Mouse (Mus musculus) liver, adult 2 months (tissue): ENCODE data around the gene Dpysl5. TPM values are rescaled to one million over a fixed set of nuclear protein-coding genes. Genes with fewer than 3 reads are reported as not detected.

Experiments
- DNase-seq: peaks from one replicate; pipeline ENCODE4 v3.0.0-alpha.2; 2011; ENCODE audit warnings: low read depth, low spot score; ENCODE audit errors: extremely low read depth
- H3K27ac ChIP-seq: fragments of 200-500 bp; replicated peaks from 2 replicates; pipeline ENCODE4 v1.5.1; 2012; ENCODE audit warnings: low read depth, mild to moderate bottlenecking, control low read depth, inconsistent platforms, low read length; ENCODE audit not compliant: insufficient read depth
- H3K27me3 ChIP-seq: fragments of 200-500 bp; 2 replicates; pipeline ENCODE4 v1.6.1; 2012; ENCODE audit warnings: mild to moderate bottlenecking, moderate library complexity, low read length, inconsistent platforms; ENCODE audit not compliant: control insufficient read depth, insufficient read depth
- H3K36me3 ChIP-seq: fragments of 200-500 bp; 2 replicates; pipeline ENCODE4 v1.6.1; 2012; ENCODE audit warnings: low read length, inconsistent platforms; ENCODE audit not compliant: control insufficient read depth, insufficient read depth
- H3K4me1 ChIP-seq: fragments of 200-500 bp; 2 replicates; pipeline ENCODE4 v1.6.1; 2011; ENCODE audit warnings: low read length; ENCODE audit not compliant: control insufficient read depth, insufficient read depth
- H3K4me3 ChIP-seq: fragments of 200-500 bp; 2 replicates; pipeline ENCODE4 v1.5.1; 2011; ENCODE audit warnings: low read depth, mild to moderate bottlenecking, control low read depth, low read length, moderate library complexity; ENCODE audit not compliant: insufficient read depth
- H3K79me2 ChIP-seq: fragments of 200-500 bp; 2 replicates; pipeline ENCODE4 v1.6.1; 2012; ENCODE audit warnings: inconsistent platforms, mild to moderate bottlenecking, low read length, moderate library complexity; ENCODE audit not compliant: control insufficient read depth, insufficient read depth
- H3K9ac ChIP-seq: fragments of 200-500 bp; 2 replicates; pipeline ENCODE4 v1.6.1; 2012; ENCODE audit warnings: low read depth, mild to moderate bottlenecking, control low read depth, inconsistent platforms, low read length
- CTCF ChIP-seq: fragments of 200-500 bp; IDR thresholded peaks from 2 replicates; pipeline ENCODE4 v1.5.1; 2011; ENCODE audit warnings: low read depth, low read length, control low read depth
- POLR2A ChIP-seq: fragments of 200-500 bp; IDR thresholded peaks from 2 replicates; pipeline ENCODE4 v1.6.1; 2011; ENCODE audit warnings: low read length, control low read depth; ENCODE audit not compliant: insufficient read depth; ENCODE audit errors: extremely low read depth
- WGBS: fragments of 180-500 bp; shearing (Covaris S2); methylation state at CpG from one replicate; pipeline ENCODE4 v1.1.7; 2018; 5-methylcytosine and 5-hydroxymethylcytosine counted together
- polyA plus RNA-seq: library from polyadenylated mRNA; depleted of rRNA; stranded (reverse); fragments of >200 nt; gene quantifications from 2 replicates; pipeline ENCODE4 v1.2.3, GENCODE M21; 2012; rRNA removed
- total RNA-seq: library from RNA; depleted of rRNA; stranded (reverse); fragments of >200 nt; gene quantifications from 2 replicates; pipeline ENCODE4 v1.2.3, GENCODE M21; 2014; rRNA removed

Dpysl5 gene
- total RNA-seq = not detected in 2 replicates
- polyA plus RNA-seq = 0.06 TPM in 2 replicates

DNA sequence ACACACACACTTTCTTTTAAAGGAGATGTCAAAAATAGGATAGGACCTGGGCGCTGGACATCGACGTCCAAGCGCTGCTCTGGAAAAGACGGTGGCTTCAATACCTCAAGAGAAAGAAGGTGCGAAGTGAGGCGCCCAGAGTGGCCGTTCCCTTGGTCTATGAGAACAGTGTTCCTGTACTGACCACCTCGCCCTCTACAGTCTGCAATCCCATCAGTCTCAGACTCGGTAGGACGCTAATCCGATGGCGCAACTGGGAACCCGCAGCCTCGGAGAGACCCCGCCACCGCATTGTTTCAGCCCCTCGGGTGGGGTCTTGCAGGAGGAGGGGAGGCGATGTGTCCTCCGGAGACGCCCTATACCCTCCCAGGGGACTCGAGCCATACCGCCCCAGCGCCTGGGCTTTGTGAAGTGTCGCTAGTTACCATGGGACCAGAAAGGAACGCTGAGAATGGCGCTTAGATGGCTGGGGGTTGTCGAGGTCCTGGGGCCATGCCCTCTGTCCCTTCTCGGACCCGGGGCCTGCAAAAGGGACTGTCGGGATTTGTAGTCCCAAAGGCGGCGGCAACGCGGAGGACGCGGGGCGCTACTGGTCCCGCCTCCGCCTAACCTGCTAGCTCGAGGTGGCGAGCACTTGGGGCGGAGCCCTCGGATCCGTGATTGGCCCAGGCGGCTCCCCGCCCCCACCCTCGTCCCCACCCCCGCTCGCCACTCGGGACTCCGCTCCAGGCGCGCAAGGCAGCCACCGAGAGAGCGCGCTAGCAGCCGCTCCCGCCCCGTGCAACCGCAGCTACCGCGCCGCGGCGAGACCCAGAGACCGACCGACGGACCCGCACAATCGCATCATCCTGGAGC is at the start of gene Dpysl5:
Gene Dpysl5, plus strand, starts transcription at position 418 of the 855 bp plus-strand sequence.
- WGBS = 3% methylated on average over 71 of the region's 71 CpGs
- H3K79me2 ChIP-seq = no peaks in the 10 kb centered on the region
- H3K4me3 ChIP-seq = peak within 1 kb of the TSS; percentile 68
- no peaks in the 10 kb centered on the region for H3K36me3 ChIP-seq
- H3K9ac ChIP-seq = peak within 1 kb of the TSS; percentile 44
- peaks cover 17% of the 10 kb centered on the region for H3K27me3 ChIP-seq
- H3K4me1 ChIP-seq = peaks cover 7% of the 10 kb centered on the region; the same call in 1 of the 2 replicates
- peak; percentile 67 for DNase-seq
- no peak within 1 kb of the TSS for H3K27ac ChIP-seq
- TF ChIP-seq POLR2A (0 out of 2 replicates have a peak, but pooled peaks have one; percentile 3), CTCF (no peak)

DNA sequence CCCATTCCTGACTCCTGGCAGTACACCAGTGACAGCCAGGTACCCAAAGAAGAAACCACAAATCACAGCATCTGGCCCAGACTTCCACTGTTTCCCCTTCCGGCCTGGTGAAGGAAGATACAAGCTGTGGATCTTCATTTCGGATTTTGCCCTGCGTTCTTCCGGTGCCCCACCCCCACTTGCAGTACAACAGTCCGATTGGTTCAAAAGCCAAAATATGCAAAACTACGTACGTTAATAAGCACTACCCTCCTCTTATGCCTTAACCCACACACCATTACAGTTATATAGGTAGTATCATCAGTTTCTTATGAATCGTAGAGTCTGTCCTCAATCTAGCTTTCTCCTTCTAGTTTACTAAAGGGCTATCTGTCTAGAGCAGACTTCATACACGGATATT is 46.0 kb upstream of the Dpysl5 start:
- Histone ChIP-seq H3K27me3 (no peaks in the 10 kb centered on the region), H3K4me1 (peaks cover 4% of the 10 kb centered on the region), H3K9ac (no peak overlapping the region), H3K36me3 (no peaks in the 10 kb centered on the region), H3K79me2 (peaks cover 2% of the 10 kb centered on the region; the same call in 1 of the 2 replicates), H3K4me3 (no peak overlapping the region), H3K27ac (no peak overlapping the region)
- 92% methylated on average over 9 of the region's 9 CpGs for WGBS
- DNase-seq = no peak
- no peak for TF ChIP-seq POLR2A
- TF ChIP-seq CTCF = no peak

DNA sequence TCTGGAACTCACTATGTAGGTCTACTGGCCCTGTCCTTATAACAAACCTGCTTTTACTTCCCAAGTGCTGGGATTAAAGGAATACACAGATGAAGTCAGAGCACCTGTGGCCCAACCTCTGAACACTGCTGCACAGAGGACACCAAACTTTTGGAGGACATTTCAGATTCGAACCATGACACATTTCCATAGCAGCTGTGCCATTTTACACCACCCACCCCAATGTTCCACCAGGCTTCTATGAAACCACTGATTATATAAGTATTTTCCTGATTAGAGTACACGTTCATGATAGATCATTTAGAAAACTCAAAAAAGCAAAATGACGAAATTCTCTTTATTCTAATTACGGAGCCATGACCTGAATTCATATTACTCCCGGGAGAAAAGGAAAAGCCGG is 45.4 kb upstream of the Dpysl5 start:
- 3% methylated on average over 6 of the region's 6 CpGs for WGBS
- H3K79me2 ChIP-seq = peaks cover 2% of the 10 kb centered on the region; the same call in 1 of the 2 replicates
- TF ChIP-seq POLR2A = no peak
- no peak for TF ChIP-seq CTCF
- H3K4me3 ChIP-seq = no peak overlapping the region
- no peaks in the 10 kb centered on the region for H3K27me3 ChIP-seq
- no peak for DNase-seq
- H3K4me1 ChIP-seq = peaks cover 4% of the 10 kb centered on the region
- H3K9ac ChIP-seq = peak overlapping the region; percentile 61; the same call in 1 of the 2 replicates
- peak overlapping the region; percentile 91 for H3K27ac ChIP-seq
- no peaks in the 10 kb centered on the region for H3K36me3 ChIP-seq

DNA sequence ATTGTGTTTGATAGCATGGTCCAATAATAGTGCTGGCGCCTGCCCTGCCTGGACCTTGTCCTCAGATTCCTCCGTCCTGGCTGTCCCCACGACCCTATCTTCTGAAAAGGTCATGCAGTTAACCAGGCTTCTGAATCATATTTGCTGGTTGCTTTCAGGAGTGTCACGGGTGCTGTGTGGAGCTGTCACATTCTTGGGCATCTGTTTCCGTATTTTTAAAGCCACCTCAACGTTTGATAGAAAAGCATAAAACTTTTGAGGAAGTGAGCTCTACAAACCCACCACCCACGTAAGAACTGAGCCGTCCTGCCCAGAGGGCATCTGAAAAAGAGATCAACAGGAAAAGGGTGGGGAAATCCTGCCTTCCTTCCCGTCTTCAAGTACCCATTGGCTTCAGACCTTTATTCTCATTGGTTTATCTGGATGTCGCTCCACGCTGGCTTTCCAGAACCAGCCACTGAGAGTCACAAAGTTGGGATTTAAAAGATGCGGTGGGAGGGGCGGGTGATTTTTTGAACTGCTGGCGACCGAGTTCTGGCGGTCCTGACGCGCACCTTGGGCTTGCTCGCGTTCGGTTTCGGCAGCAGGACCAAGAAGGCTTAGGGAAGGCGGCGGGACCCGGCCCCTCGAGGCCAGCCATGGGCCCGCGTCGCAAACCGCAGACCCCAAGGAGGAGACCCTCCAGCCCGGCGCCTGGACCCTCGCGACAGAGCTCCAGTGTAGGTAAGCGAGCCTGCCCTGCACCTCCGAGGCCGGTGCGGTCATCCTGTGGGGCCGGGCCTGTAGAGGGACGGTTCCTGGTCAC is 44.8 kb upstream of the Dpysl5 start, which contains the start of gene Cenpa:
Gene Cenpa, plus strand, starts transcription at position 387 of the 805 bp plus-strand sequence.
- Histone ChIP-seq H3K4me1 (peaks cover 4% of the 10 kb centered on the region), H3K36me3 (no peaks in the 10 kb centered on the region), H3K27me3 (no peaks in the 10 kb centered on the region), H3K9ac (peak within 1 kb of the TSS; percentile 78), H3K27ac (peak within 1 kb of the TSS; percentile 91), H3K4me3 (peak within 1 kb of the TSS; percentile 71), H3K79me2 (peaks cover 2% of the 10 kb centered on the region; the same call in 1 of the 2 replicates)
- TF ChIP-seq CTCF = no peak
- 0 out of 2 replicates have a peak, but pooled peaks have one; percentile 21 for TF ChIP-seq POLR2A
- under 1% methylated on average over 40 of the region's 40 CpGs for WGBS
- DNase-seq = peak; percentile 98

GRCm38 (mm10) chr5:30667215-30667614 is 44.1 kb upstream of the Dpysl5 start:
- no peak for TF ChIP-seq CTCF
- TF ChIP-seq POLR2A = no peak
- peak overlapping the region; percentile 45 for H3K27ac ChIP-seq
- under 1% methylated on average over 13 of the region's 13 CpGs for WGBS

More at GRCm38 (mm10) chr5:30667215-30667614, 44.1 kb upstream of the Dpysl5 start:
- H3K4me1 ChIP-seq = peaks cover 4% of the 10 kb centered on the region
- DNase-seq = no peak
- H3K4me3 ChIP-seq = peak overlapping the region; percentile 71
- H3K9ac ChIP-seq = peak overlapping the region; percentile 78
- peaks cover 2% of the 10 kb centered on the region; the same call in 1 of the 2 replicates for H3K79me2 ChIP-seq
- no peaks in the 10 kb centered on the region for H3K36me3 ChIP-seq
- H3K27me3 ChIP-seq = no peaks in the 10 kb centered on the region
